Comparison of ENCODE assay signal across 8 mouse cellular contexts in genomic region chr9:64810822-64811537, GRCm38 (mm10). TPM values are rescaled to one million over a fixed set of nuclear protein-coding genes. Genes with fewer than 3 reads are reported as not detected.
DNase-seq lines count a peak whose midpoint lies in the region; ATAC-seq lines count a peak whose summit lies in the region.

TSS of gene Dennd4a (plus strand) at chr9:64811340.

- DNase-seq in adipocyte (ENCODE audit: low spot score), result peak; percentile 98
- peak; percentile 98 for DNase-seq in embryo, embryonic 10 days (ENCODE audit: low spot score)
- peak; percentile 96 for DNase-seq in gastrocnemius, postnatal 10 days
- peak; percentile 99 for DNase-seq in induced T-regulatory cell, adult 2 months (ENCODE audit: low read depth)
- peak; percentile 95 to 99 for DNase-seq in left cerebral cortex, adult 9 months (ENCODE audit: low spot score in 2 of 2)
- peak; percentile 99 for DNase-seq in right cerebral cortex, postnatal 14 days
- peak; percentile 93 to 97 for DNase-seq in urinary bladder, postnatal 36 days (ENCODE audit: low spot score in 2 of 2)

- peak; percentile 86 for ATAC-seq in megakaryocyte progenitor cell, adult 5-6 weeks (replicated peaks; ENCODE audit: poor library complexity)

RNA-seq across cellular contexts. Expression of gene Dennd4a, which starts in this region (rescaled TPM):
- total RNA-seq in gastrocnemius, postnatal 10 days (2021), result 10 to 100 TPM in 1 of 2 experiments, 1 to 10 TPM in 1; 7.7 to 13.1 TPM
- total RNA-seq in megakaryocyte progenitor cell, adult 5-6 weeks (2015), result 37.1 and 47.0 TPM in 2 replicates
- total RNA-seq in megakaryocyte progenitor cell, adult 5-6 weeks (2017), result 24.9 and 28.4 TPM in 2 replicates

Comparison
In these comparisons a context has a peak if more than half of its experiments do, and no peak if none do; other contexts are left out.
1. Peak in every context shown above with its lines: DNase-seq and ATAC-seq.